Mouse (Mus musculus) cortical plate, adult 2 months (tissue): ENCODE data around the gene Arrb1.

Source experiments
- CTCF ChIP-seq: fragments of 200-500 bp; IDR thresholded peaks from 2 replicates; pipeline ENCODE4 v1.5.1; 2011; ENCODE audit warnings: mild to moderate bottlenecking, control low read depth, low read length; ENCODE audit not compliant: insufficient read depth; ENCODE audit errors: extremely low read depth
- POLR2A ChIP-seq: fragments of 200-500 bp; IDR thresholded peaks from 2 replicates; pipeline ENCODE4 v1.6.1; 2011; ENCODE audit warnings: mild to moderate bottlenecking, low read length, control low read depth; ENCODE audit not compliant: insufficient read depth; ENCODE audit errors: extremely low read depth

DNA sequence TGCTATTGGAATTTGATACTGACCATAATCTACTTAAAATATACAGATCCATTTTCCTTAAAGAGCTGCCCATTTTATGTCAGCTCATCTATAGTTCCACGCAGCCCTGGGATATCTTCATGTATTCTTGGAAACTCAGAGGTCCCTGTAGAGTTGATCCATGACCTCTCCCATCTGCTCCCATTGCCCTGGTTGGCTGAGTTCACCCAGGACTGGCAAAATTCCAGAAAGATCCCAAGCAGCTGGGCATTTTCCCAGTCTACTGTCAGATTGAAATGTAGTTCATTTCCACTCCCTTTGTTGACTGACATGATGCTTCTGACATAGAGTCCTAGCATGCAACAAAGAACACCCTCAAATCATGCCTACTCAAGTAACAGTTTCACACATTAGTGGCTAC lies 36.1 kb upstream of the Arrb1 start:
- TF ChIP-seq CTCF (no peak), POLR2A (no peak)
